ENCODE assay signal across 17 mouse cellular contexts in the genomic region with DNA sequence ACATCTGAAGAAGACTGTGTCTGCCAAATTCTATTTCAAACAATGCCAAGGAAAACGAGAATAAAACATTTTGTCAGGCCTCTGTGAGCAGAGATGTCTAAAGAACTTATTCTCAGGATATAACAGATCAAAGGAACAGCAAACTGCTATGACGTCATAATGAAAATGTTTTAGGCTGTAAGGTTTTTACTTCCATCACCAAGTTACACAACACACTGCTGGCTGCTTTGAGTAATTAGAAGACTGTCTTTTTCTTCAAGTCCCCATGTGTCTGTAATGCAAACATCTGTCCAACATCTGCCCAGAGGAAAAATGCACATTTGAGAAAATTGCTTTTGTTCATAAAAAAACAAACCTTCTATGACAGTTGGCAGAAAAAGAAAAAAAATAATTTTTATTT.
"Had no signal": no experiment of that assay in that cellular context is flagged by ENCODE, and none has a peak within 500 bp of the region (broad histone marks: within the 10 kb centered on the region; RNA-seq: fewer than 3 reads in every experiment).

No protein-coding gene starts in this region.

- H3K27me3 ChIP-seq: lung, embryonic 15.5 days; megakaryocyte, embryonic 14.5 days; midbrain, embryonic 13.5 days; midbrain, embryonic 15.5 days; neural tube, embryonic 13.5 days; stomach, embryonic 15.5 days had no signal

- H3K9me3 ChIP-seq: lung, embryonic 15.5 days; megakaryocyte, embryonic 14.5 days; midbrain, embryonic 13.5 days; midbrain, embryonic 15.5 days; neural tube, embryonic 13.5 days; stomach, embryonic 15.5 days had no signal

- DNase-seq: lung, adult 2 months; lung, postnatal 14 days; lung, postnatal 36 days; right cerebral cortex, postnatal 14 days; thymus, adult 2 months; thymus, postnatal 25 days; thymus, postnatal 4 days had no signal

- H3K36me3 ChIP-seq: lung, embryonic 15.5 days; midbrain, embryonic 13.5 days; midbrain, embryonic 15.5 days; neural tube, embryonic 13.5 days; stomach, embryonic 15.5 days had no signal

- H3K4me3 ChIP-seq: lung, embryonic 15.5 days; megakaryocyte, embryonic 14.5 days; midbrain, embryonic 13.5 days; midbrain, embryonic 15.5 days; neural tube, embryonic 13.5 days; stomach, embryonic 15.5 days had no signal

- H3K4me2 ChIP-seq: lung, embryonic 15.5 days; midbrain, embryonic 11.5 days; midbrain, embryonic 13.5 days; midbrain, embryonic 15.5 days; neural tube, embryonic 13.5 days; stomach, embryonic 15.5 days had no signal

- H3K4me1 ChIP-seq: lung, embryonic 15.5 days; megakaryocyte, embryonic 14.5 days; midbrain, embryonic 13.5 days; midbrain, embryonic 15.5 days; neural tube, embryonic 13.5 days; stomach, embryonic 15.5 days had no signal

- H3K9ac ChIP-seq: lung, embryonic 15.5 days; midbrain, embryonic 13.5 days; midbrain, embryonic 15.5 days; neural tube, embryonic 13.5 days; stomach, embryonic 15.5 days had no signal

- ATAC-seq: lung, postnatal 0 days; midbrain, embryonic 13.5 days; midbrain, embryonic 15.5 days had no signal

- H3K27ac ChIP-seq: lung, embryonic 15.5 days; macrophage; midbrain, embryonic 13.5 days; midbrain, embryonic 15.5 days; neural tube, embryonic 13.5 days; stomach, embryonic 15.5 days; stomach, postnatal 0 days had no signal
